Mouse (Mus musculus) ES-CJ7 (cell line): ENCODE measurements around the gene Parva.

Experiments
- DNase-seq: peaks from one replicate; pipeline ENCODE4 v3.0.0; 2011; ENCODE audit warnings: low read depth, low spot score

Gene Parva

GRCm38 (mm10) chr7:112512895-112513294 is 85.6 kb downstream of the Parva start:
- DNase-seq = no peak

- no peak for DNase-seq
These were observed 87.4 kb downstream of the Parva start for GRCm38 (mm10) chr7:112514636-112515193.

- no peak for DNase-seq
These were observed 98.2 kb downstream of the Parva start for GRCm38 (mm10) chr7:112525465-112525864.

- DNase-seq = no peak
These were observed 98.9 kb downstream of the Parva start for GRCm38 (mm10) chr7:112526226-112526625.

GRCm38 (mm10) chr7:112527230-112527629 is 99.9 kb downstream of the Parva start:
- DNase-seq = no peak

GRCm38 (mm10) chr7:112528059-112528458 is 100.8 kb downstream of the Parva start:
- DNase-seq = no peak

- DNase-seq = no peak
These were observed 101.5 kb downstream of the Parva start for GRCm38 (mm10) chr7:112528582-112529360.

GRCm38 (mm10) chr7:112530924-112531323 is 103.6 kb downstream of the Parva start:
- DNase-seq = no peak

GRCm38 (mm10) chr7:112534148-112534547 is 106.8 kb downstream of the Parva start:
- no peak for DNase-seq

GRCm38 (mm10) chr7:112535408-112535921 is 108.2 kb downstream of the Parva start:
- DNase-seq = peak; percentile 53

GRCm38 (mm10) chr7:112549136-112549535 is 121.8 kb downstream of the Parva start:
- DNase-seq = peak; percentile 58

- DNase-seq = no peak
These were observed 134.2 kb downstream of the Parva start for GRCm38 (mm10) chr7:112561504-112561903.

GRCm38 (mm10) chr7:112567004-112567403 is 139.7 kb downstream of the Parva start:
- no peak for DNase-seq

- DNase-seq = no peak
These were observed 141.7 kb downstream of the Parva start for GRCm38 (mm10) chr7:112568961-112569360.

- no peak for DNase-seq
These were observed 154.3 kb downstream of the Parva start for GRCm38 (mm10) chr7:112581621-112582020.

GRCm38 (mm10) chr7:112582882-112583405 is 155.6 kb downstream of the Parva start:
- no peak for DNase-seq

GRCm38 (mm10) chr7:112587449-112587848 is 160.1 kb downstream of the Parva start:
- no peak for DNase-seq

- no peak for DNase-seq
These were observed 162.2 kb downstream of the Parva start for GRCm38 (mm10) chr7:112589530-112589929.

- no peak for DNase-seq
These were observed 166.3 kb downstream of the Parva start for GRCm38 (mm10) chr7:112593586-112593985.

GRCm38 (mm10) chr7:112595226-112595850 is 168.0 kb downstream of the Parva start:
- no peak for DNase-seq

- no peak for DNase-seq
These were observed 172.3 kb downstream of the Parva start for GRCm38 (mm10) chr7:112599650-112600049.

- no peak for DNase-seq
These were observed 172.9 kb downstream of the Parva start for GRCm38 (mm10) chr7:112600163-112600562.
